Mouse (Mus musculus) forebrain, embryonic 16.5 days (tissue): ENCODE results near the gene Ltbp3. TPM values are rescaled to one million over a fixed set of nuclear protein-coding genes. Genes with fewer than 3 reads are reported as not detected.

Experiments
- ATAC-seq: fragments of 200-750 bp; cut with Nextera tagmentation; 2 replicates; pipeline ENCODE4 v1.8.0; 2017; ENCODE audit warnings: mild to moderate bottlenecking, moderate library complexity
- H3K27ac ChIP-seq: fragments of 300-500 bp; sonication (generic); 2 replicates; pipeline ENCODE4 v1.5.1; 2014; ENCODE audit warnings: low read length, control low read depth
- H3K27me3 ChIP-seq: fragments of 300-500 bp; sonication (generic); replicated peaks from 2 replicates; pipeline ENCODE4 v1.6.1; 2014; ENCODE audit warnings: low read length; ENCODE audit not compliant: control insufficient read depth, insufficient read depth
- H3K36me3 ChIP-seq: fragments of 300-500 bp; sonication (generic); 2 replicates; pipeline ENCODE4 v1.6.1; 2014; ENCODE audit not compliant: control insufficient read depth, insufficient read depth
- H3K4me1 ChIP-seq: fragments of 300-500 bp; sonication (generic); replicated peaks from 2 replicates; pipeline ENCODE4 v1.6.1; 2014; ENCODE audit warnings: low read length; ENCODE audit not compliant: control insufficient read depth, insufficient read depth
- H3K4me2 ChIP-seq: fragments of 300-500 bp; sonication (generic); 2 replicates; pipeline ENCODE4 v1.6.1; 2014; ENCODE audit warnings: mild to moderate bottlenecking, low read length, control low read depth
- H3K4me3 ChIP-seq: fragments of 300-500 bp; sonication (generic); replicated peaks from 2 replicates; pipeline ENCODE4 v1.5.1; 2014; ENCODE audit warnings: mild to moderate bottlenecking, low read length, control low read depth
- H3K9ac ChIP-seq: fragments of 300-500 bp; sonication (generic); replicated peaks from 2 replicates; pipeline ENCODE4 v1.6.1; 2014; ENCODE audit warnings: low read depth, low read length, control low read depth
- H3K9me3 ChIP-seq: fragments of 300-500 bp; sonication (generic); 2 replicates; pipeline ENCODE4 v1.6.1; 2016; ENCODE audit warnings: low read length; ENCODE audit not compliant: control insufficient read depth
- WGBS: fragments of 180-500 bp; shearing (Covaris S2); extraction: QIAGEN DNeasy Blood & Tissue Kit; methylation state at CpG from one replicate; pipeline ENCODE4 v1.1.7; 2014; 5-methylcytosine and 5-hydroxymethylcytosine counted together
- polyA plus RNA-seq: library from polyadenylated mRNA; unstranded; fragments of >200 nt; fragmentation: Nextera tagmentation; extraction: Ambion mirVana; gene quantifications from 2 replicates; pipeline ENCODE4 v1.2.1, GENCODE M21; 2015

Gene Ltbp3
- polyA plus RNA-seq, 1 experiment from 2014 or later = 11.4 TPM

GRCm38 (mm10) chr19:5710068-5710467 lies 30.6 kb upstream of the Ltbp3 start:
- Histone ChIP-seq H3K4me3 (no peak overlapping the region), H3K27me3 (no peaks in the 10 kb centered on the region), H3K27ac (no peak overlapping the region), H3K4me2 (no peak overlapping the region), H3K9ac (no peak overlapping the region), H3K36me3 (peaks cover 27% of the 10 kb centered on the region), H3K4me1 (peaks cover 7% of the 10 kb centered on the region; the same call in 1 of the 2 replicates), H3K9me3 (no peaks in the 10 kb centered on the region)
- 96% methylated on average over 6 of the region's 6 CpGs for WGBS
- no peak for ATAC-seq

GRCm38 (mm10) chr19:5710581-5710980 lies 30.1 kb upstream of the Ltbp3 start:
- no peaks in the 10 kb centered on the region for H3K9me3 ChIP-seq
- H3K4me3 ChIP-seq = no peak overlapping the region
- no peak overlapping the region for H3K4me2 ChIP-seq
- no peak overlapping the region for H3K9ac ChIP-seq
- H3K27ac ChIP-seq = no peak overlapping the region
- H3K27me3 ChIP-seq = no peaks in the 10 kb centered on the region
- WGBS = 75% methylated on average over 8 of the region's 8 CpGs
- ATAC-seq = no peak
- peaks cover 30% of the 10 kb centered on the region for H3K36me3 ChIP-seq
- peaks cover 7% of the 10 kb centered on the region; the same call in 1 of the 2 replicates for H3K4me1 ChIP-seq

- no peak for ATAC-seq
Observed at GRCm38 (mm10) chr19:5711218-5711617, 29.5 kb upstream of the Ltbp3 start.

GRCm38 (mm10) chr19:5711907-5712460 lies 28.7 kb upstream of the Ltbp3 start:
- Histone ChIP-seq H3K4me3 (no peak overlapping the region), H3K27ac (no peak overlapping the region), H3K9me3 (no peaks in the 10 kb centered on the region), H3K36me3 (peaks cover 27% of the 10 kb centered on the region), H3K27me3 (no peaks in the 10 kb centered on the region), H3K4me1 (peaks cover 17% of the 10 kb centered on the region), H3K4me2 (no peak overlapping the region), H3K9ac (no peak overlapping the region)
- ATAC-seq = no peak
- WGBS = 92% methylated on average over 14 of the region's 14 CpGs

More at GRCm38 (mm10) chr19:5711218-5711617, 29.5 kb upstream of the Ltbp3 start:
- Histone ChIP-seq H3K9ac (no peak overlapping the region), H3K27ac (no peak overlapping the region), H3K4me2 (no peak overlapping the region), H3K4me3 (no peak overlapping the region), H3K36me3 (peaks cover 30% of the 10 kb centered on the region), H3K4me1 (peaks cover 9% of the 10 kb centered on the region), H3K27me3 (no peaks in the 10 kb centered on the region), H3K9me3 (no peaks in the 10 kb centered on the region)
- WGBS = 6% methylated on average over 3 of the region's 3 CpGs

GRCm38 (mm10) chr19:5713255-5713654 lies 27.4 kb upstream of the Ltbp3 start:
- Histone ChIP-seq H3K27ac (no peak overlapping the region), H3K4me3 (no peak overlapping the region), H3K36me3 (peaks cover 22% of the 10 kb centered on the region), H3K4me2 (no peak overlapping the region), H3K4me1 (peaks cover 22% of the 10 kb centered on the region), H3K9ac (no peak overlapping the region), H3K27me3 (no peaks in the 10 kb centered on the region), H3K9me3 (no peaks in the 10 kb centered on the region)
- WGBS = 81% methylated on average over 5 of the region's 5 CpGs
- no peak for ATAC-seq

- Histone ChIP-seq H3K4me2 (no peak overlapping the region), H3K4me3 (no peak overlapping the region), H3K9ac (no peak overlapping the region), H3K4me1 (peaks cover 22% of the 10 kb centered on the region), H3K27ac (no peak overlapping the region), H3K9me3 (no peaks in the 10 kb centered on the region), H3K36me3 (peaks cover 21% of the 10 kb centered on the region), H3K27me3 (no peaks in the 10 kb centered on the region)
- WGBS = 9% methylated on average over 2 of the region's 2 CpGs
- ATAC-seq = no peak
Observed at GRCm38 (mm10) chr19:5713730-5714129, 27.0 kb upstream of the Ltbp3 start.

GRCm38 (mm10) chr19:5715793-5716688 lies 24.7 kb upstream of the Ltbp3 start:
- H3K27ac ChIP-seq = no peak overlapping the region
- WGBS = 19% methylated on average over 43 of the region's 43 CpGs
- H3K36me3 ChIP-seq = peaks cover 21% of the 10 kb centered on the region
- H3K4me1 ChIP-seq = peaks cover 22% of the 10 kb centered on the region
- peak overlapping the region; percentile 26 for H3K4me3 ChIP-seq
- ATAC-seq = peak; percentile 65
- H3K27me3 ChIP-seq = no peaks in the 10 kb centered on the region
- peak overlapping the region; percentile 38 for H3K4me2 ChIP-seq
- no peaks in the 10 kb centered on the region for H3K9me3 ChIP-seq
- H3K9ac ChIP-seq = peak overlapping the region; percentile 18; the same call in 1 of the 2 replicates

- H3K9me3 ChIP-seq = no peaks in the 10 kb centered on the region
- WGBS = 60% methylated on average over 10 of the region's 10 CpGs
- H3K27me3 ChIP-seq = no peaks in the 10 kb centered on the region
- H3K27ac ChIP-seq = no peak overlapping the region
- H3K9ac ChIP-seq = no peak overlapping the region; the same call in 1 of the 2 replicates
- H3K36me3 ChIP-seq = peaks cover 27% of the 10 kb centered on the region
- no peak overlapping the region for H3K4me3 ChIP-seq
- H3K4me1 ChIP-seq = peaks cover 22% of the 10 kb centered on the region
- H3K4me2 ChIP-seq = no peak overlapping the region
- no peak for ATAC-seq
Observed at GRCm38 (mm10) chr19:5716955-5717354, 23.7 kb upstream of the Ltbp3 start.

- Histone ChIP-seq H3K27me3 (no peaks in the 10 kb centered on the region), H3K36me3 (peaks cover 30% of the 10 kb centered on the region), H3K4me3 (no peak overlapping the region), H3K9me3 (no peaks in the 10 kb centered on the region), H3K27ac (no peak overlapping the region), H3K4me1 (peaks cover 28% of the 10 kb centered on the region), H3K9ac (no peak overlapping the region), H3K4me2 (no peak overlapping the region)
- WGBS = 94% methylated on average over 6 of the region's 6 CpGs
- no peak for ATAC-seq
Observed at GRCm38 (mm10) chr19:5721233-5721632, 19.5 kb upstream of the Ltbp3 start.
